Mouse (Mus musculus): ENCODE data around the gene Gm31571. TPM values are rescaled to one million over a fixed set of nuclear protein-coding genes. Genes with fewer than 3 reads are reported as not detected.

Gm31571 gene
- polyA plus RNA-seq (2017; shearing (Covaris generic)), result not detected

DNA sequence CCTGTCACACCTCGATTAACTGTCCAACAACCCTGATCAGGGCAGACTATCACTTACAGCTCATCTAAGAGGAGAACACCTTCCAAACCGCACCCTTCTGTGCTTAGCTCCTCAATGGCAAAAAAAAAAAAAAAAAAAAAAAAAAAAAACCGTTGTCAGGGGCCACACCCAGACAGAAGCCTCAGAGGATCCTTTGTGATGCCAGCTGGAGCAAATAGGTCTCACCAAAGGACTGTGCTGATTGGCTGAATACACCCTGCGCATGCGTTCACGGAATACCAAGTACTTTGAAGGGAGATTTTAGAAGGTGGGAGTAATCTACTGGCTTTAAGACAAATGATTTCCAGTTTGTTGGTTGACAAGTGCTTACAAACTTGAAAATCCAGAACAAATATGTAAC lies at the start of gene Gm31571:
Gm31571 (minus strand) TSS at position 101 of the 400 bp plus-strand sequence.

